Mouse (Mus musculus) lung, embryonic 14.5 days (tissue): ENCODE results near the gene Ank3. TPM values are rescaled to one million over a fixed set of nuclear protein-coding genes. Genes with fewer than 3 reads are reported as not detected.

Experiments
- ATAC-seq: fragments of 200-750 bp; cut with Nextera tagmentation; 2 replicates; pipeline ENCODE4 v1.8.0; 2017; ENCODE audit warnings: mild to moderate bottlenecking, moderate TSS enrichment, moderate library complexity; ENCODE audit not compliant: insufficient read depth
- DNase-seq: peaks from one replicate; pipeline ENCODE4 v3.0.0-alpha.2; 2015
- H3K27ac ChIP-seq: fragments of 300-500 bp; sonication (generic); 2 replicates; pipeline ENCODE4 v1.5.1; 2014; ENCODE audit warnings: low read depth, mild to moderate bottlenecking, moderate library complexity
- H3K27me3 ChIP-seq: fragments of 300-500 bp; sonication (generic); 2 replicates; pipeline ENCODE4 v1.6.1; 2014; ENCODE audit warnings: low read length, control low read depth; ENCODE audit not compliant: insufficient read depth
- H3K36me3 ChIP-seq: fragments of 300-500 bp; sonication (generic); 2 replicates; pipeline ENCODE4 v1.6.1; 2014; ENCODE audit warnings: control low read depth; ENCODE audit not compliant: insufficient read depth
- H3K4me1 ChIP-seq: fragments of 300-500 bp; sonication (generic); 2 replicates; pipeline ENCODE4 v1.6.1; 2014; ENCODE audit warnings: antibody characterized with exemption, control low read depth; ENCODE audit not compliant: insufficient read depth
- H3K4me2 ChIP-seq: fragments of 300-500 bp; sonication (generic); 2 replicates; pipeline ENCODE4 v1.6.1; 2014; ENCODE audit warnings: mild to moderate bottlenecking
- H3K4me3 ChIP-seq: fragments of 300-500 bp; sonication (generic); 2 replicates; pipeline ENCODE4 v1.5.1; 2014; ENCODE audit warnings: low read depth, low read length
- H3K9ac ChIP-seq: fragments of 300-500 bp; sonication (generic); 2 replicates; pipeline ENCODE4 v1.6.1; 2014
- H3K9me3 ChIP-seq: fragments of 300-500 bp; sonication (generic); 2 replicates; pipeline ENCODE4 v1.6.1; 2016; ENCODE audit warnings: low read depth, low read length, control low read depth
- CTCF ChIP-seq: IDR thresholded peaks from 2 replicates; pipeline ENCODE4 v1.5.1; 2016; ENCODE audit warnings: antibody characterized with exemption, low read depth
- WGBS: fragments of 180-500 bp; shearing (Covaris S2); extraction: QIAGEN DNeasy Blood & Tissue Kit; methylation state at CpG from one replicate; pipeline ENCODE4 v1.1.7; 2014; 5-methylcytosine and 5-hydroxymethylcytosine counted together
- polyA plus RNA-seq: library from polyadenylated mRNA; unstranded; fragments of >200 nt; fragmentation: Nextera tagmentation; extraction: Ambion mirVana; gene quantifications from 2 replicates; pipeline ENCODE4 v1.2.1, GENCODE M21; 2014

The Ank3 gene
- polyA plus RNA-seq, 1 experiment from 2014 or later: 16.2 TPM

DNA sequence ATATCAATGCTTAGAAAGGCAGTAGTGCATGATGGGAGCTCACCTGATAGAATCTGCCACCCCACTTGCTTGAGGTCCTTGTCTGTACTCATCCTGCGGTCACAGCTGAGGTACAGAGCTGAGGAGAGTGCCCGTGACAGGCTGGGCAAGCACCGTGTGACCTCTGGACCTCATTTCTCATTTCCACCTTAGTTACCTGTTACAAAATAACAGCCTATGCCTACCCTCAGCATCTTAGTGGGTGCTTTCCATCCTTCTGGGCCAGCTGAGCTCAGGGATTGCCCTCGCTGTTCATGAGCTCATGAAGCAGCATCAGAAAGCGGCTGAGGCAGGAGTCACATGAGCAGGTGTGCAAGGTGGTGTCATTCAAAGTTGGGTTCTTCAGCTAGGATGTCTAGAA, 523.5 kb downstream of the Ank3 start:
- no peak for TF ChIP-seq CTCF
- WGBS: 72% methylated on average over 5 of the region's 5 CpGs
- H3K4me2 ChIP-seq: no peak overlapping the region
- H3K36me3 ChIP-seq: no peaks in the 10 kb centered on the region
- no peak for DNase-seq
- ATAC-seq: no peak
- no peak overlapping the region for H3K9ac ChIP-seq
- no peak overlapping the region for H3K4me3 ChIP-seq
- H3K27me3 ChIP-seq: 0 out of 2 replicates have a peak, but pooled peaks cover 3% of the 10 kb centered on the region
- no peaks in the 10 kb centered on the region for H3K9me3 ChIP-seq
- H3K4me1 ChIP-seq: peaks cover 7% of the 10 kb centered on the region
- no peak overlapping the region for H3K27ac ChIP-seq

DNA sequence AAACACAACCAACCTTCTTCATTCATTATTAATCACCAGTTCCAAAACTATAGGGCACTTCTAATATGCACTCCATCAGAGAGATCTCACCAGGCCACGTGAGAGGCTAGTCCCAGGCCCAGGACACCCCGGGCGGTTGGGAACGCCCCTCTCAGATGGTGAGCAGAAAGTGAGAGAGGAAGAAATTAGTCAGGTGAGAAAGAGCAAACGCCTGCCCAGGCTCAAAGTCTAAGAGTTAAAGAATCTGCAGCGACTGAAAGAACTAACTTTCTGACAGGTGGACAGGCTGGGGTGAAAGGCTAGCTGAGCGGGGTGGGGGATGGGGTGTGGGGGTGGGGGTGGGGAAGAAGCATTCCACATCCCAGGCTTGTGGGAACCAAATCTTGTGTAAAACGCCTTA, 525.2 kb downstream of the Ank3 start:
- 8% methylated on average over 8 of the region's 8 CpGs for WGBS
- H3K36me3 ChIP-seq: no peaks in the 10 kb centered on the region
- no peak overlapping the region for H3K4me3 ChIP-seq

DNA sequence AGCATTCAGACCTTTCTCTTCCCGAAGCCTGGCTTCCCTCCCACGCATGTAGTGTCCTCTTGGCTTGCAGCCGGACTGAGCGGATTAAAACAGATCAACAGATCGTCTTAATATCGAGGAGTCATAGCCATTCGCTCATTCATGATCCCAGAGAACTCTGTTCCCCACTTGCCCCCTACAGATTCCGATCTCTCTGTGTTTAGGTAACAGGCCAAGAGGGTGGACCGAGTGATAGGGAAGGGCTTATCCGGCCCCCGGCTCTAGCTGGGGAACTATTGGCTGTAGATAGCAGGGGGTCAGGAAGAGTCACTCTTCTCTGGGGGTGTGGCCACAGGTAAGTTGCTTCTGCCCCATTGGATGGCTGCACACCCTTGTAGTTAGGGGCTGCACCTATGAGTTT, 525.7 kb downstream of the Ank3 start:
- TF ChIP-seq CTCF: no peak
- peak overlapping the region; percentile 27 for H3K4me3 ChIP-seq
- H3K9me3 ChIP-seq: no peaks in the 10 kb centered on the region
- ATAC-seq (peak; percentile 68), DNase-seq (peak; percentile 31)
- 5% methylated on average over 11 of the region's 11 CpGs for WGBS
- H3K36me3 ChIP-seq: no peaks in the 10 kb centered on the region
- no peak overlapping the region for H3K9ac ChIP-seq
- no peak overlapping the region for H3K27ac ChIP-seq
- peaks cover 7% of the 10 kb centered on the region for H3K4me1 ChIP-seq
- H3K4me2 ChIP-seq: peak overlapping the region; percentile 62
- 0 out of 2 replicates have a peak, but pooled peaks cover 3% of the 10 kb centered on the region for H3K27me3 ChIP-seq

More for the DNA sequence above, 525.2 kb downstream of the Ank3 start:
- no peak overlapping the region for H3K9ac ChIP-seq
- H3K4me2 ChIP-seq: peak overlapping the region; percentile 62; the same call in 1 of the 2 replicates
- peaks cover 7% of the 10 kb centered on the region for H3K4me1 ChIP-seq
- H3K27me3 ChIP-seq: 0 out of 2 replicates have a peak, but pooled peaks cover 3% of the 10 kb centered on the region
- ATAC-seq: no peak
- TF ChIP-seq CTCF: no peak
- no peak overlapping the region for H3K27ac ChIP-seq
- DNase-seq: no peak
- no peaks in the 10 kb centered on the region for H3K9me3 ChIP-seq

DNA sequence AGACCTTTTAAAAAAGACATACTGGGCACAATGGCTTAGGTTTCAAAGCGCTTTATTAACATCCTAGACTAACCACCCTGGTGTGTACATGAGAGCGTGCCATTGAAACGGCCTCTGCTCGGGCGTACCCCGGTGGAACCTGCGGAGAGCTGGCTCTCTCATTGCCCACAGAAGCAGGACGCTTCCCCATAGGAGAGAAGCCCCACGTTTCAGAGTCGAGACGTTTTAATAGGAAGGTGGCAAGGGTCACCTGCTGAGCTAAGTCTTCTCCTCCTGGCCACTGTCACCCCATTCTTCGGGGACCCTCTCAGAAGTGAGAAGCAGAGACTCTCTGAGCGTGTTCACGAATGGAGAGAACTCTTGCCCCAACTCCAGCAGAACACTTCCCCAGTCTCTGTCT, 526.3 kb downstream of the Ank3 start:
- ATAC-seq: peak; percentile 23; the same call in 1 of the 2 replicates
- 3% methylated on average over 14 of the region's 14 CpGs for WGBS
- no peak for TF ChIP-seq CTCF
- 0 out of 2 replicates have a peak, but pooled peaks cover 3% of the 10 kb centered on the region for H3K27me3 ChIP-seq
- H3K27ac ChIP-seq: peak overlapping the region; percentile 92
- peak overlapping the region; percentile 62 for H3K4me2 ChIP-seq
- DNase-seq: peak; percentile 11
- H3K4me1 ChIP-seq: peaks cover 7% of the 10 kb centered on the region
- H3K36me3 ChIP-seq: no peaks in the 10 kb centered on the region
- H3K4me3 ChIP-seq: peak overlapping the region; percentile 27
- no peaks in the 10 kb centered on the region for H3K9me3 ChIP-seq
- 0 out of 2 replicates have a peak overlapping the region, but pooled peaks have one; percentile 7 for H3K9ac ChIP-seq

DNA sequence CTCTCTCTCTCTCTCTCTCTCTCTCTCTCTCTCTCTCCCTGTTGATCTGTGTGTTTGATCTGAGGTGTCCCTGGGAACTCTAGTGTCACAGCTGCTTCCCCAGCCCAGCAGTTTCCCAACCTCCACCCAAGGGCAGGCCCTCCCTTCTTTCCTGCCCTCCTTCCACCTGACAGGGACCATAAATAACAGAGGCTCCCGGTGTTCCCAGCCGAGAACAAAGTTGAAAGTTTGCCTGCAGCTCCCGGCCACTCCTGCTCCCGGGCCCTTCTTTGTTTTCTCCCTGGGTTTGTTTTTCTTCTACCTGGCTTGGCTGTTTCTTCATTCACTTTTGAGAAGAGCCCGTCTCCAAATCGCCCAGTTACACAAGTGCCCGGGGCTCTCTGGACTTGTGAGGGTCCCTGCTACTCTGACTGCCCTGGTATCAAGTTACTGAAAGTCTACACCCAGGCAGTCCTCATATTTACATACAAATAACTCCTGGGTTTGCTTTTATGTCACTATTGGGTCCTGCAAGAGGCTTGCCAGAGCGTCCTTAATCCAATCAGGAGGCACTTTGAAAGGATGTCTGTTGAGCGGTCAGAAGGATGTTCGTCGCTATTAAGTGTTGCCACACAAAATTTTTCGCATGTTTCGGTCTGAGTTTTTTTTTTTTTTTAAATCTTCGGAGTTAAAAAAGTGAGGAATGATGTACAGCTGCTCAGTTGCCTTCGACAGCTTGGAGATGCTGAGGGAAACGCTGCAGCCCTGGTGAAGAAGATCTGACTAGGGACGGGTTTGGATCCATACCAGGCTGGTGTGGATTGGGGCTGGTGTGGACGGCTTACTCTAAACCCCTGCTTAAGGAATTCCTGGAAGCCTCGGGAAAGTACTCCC, 526.9 kb downstream of the Ank3 start:
- Histone ChIP-seq H3K36me3 (no peaks in the 10 kb centered on the region), H3K4me1 (peaks cover 7% of the 10 kb centered on the region), H3K4me3 (peak overlapping the region; percentile 27), H3K27me3 (0 out of 2 replicates have a peak, but pooled peaks cover 3% of the 10 kb centered on the region), H3K4me2 (peak overlapping the region; percentile 62), H3K27ac (peak overlapping the region; percentile 92), H3K9me3 (no peaks in the 10 kb centered on the region), H3K9ac (peak overlapping the region; percentile 27; the same call in 1 of the 2 replicates)
- WGBS: under 1% methylated on average over 19 of the region's 19 CpGs
- TF ChIP-seq CTCF: no peak
- ATAC-seq (peak; percentile 81), DNase-seq (peak; percentile 74)

DNA sequence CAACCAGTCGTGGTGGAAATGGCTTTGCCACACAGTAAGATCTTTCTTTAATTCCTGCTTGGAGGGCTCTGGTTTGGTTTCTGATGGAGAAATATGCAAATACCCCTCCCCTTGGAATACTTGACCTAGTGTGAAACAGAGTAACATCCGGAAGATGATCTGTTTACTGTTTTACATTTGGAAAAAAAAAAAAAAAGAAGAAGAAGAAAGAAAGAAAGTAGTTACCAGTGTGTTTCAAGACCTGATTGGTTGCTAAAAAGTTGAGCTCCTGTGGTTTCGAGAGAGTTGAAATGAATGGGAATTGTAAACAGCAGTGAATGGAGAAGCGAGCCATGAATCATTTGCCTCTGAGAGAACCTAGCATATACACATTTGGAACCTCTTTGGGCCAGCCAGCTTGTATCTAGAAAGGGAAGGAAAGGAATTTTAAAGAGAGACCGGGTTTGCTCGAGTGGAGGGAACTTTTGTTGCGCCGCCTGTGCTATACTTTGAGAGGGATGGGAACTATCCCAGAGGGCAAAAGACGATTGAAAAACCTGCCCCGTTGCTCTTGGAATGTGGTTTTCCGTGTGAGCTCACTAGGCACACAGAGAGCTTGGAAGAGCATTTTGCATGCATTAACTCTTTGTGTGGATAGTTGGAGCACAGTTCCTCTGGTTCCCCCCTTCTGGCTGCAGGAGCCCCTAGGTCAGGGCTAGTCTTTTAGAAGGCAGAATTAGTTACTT, 527.7 kb downstream of the Ank3 start:
- no peaks in the 10 kb centered on the region for H3K9me3 ChIP-seq
- ATAC-seq (no peak), DNase-seq (peak; percentile 77)
- no peaks in the 10 kb centered on the region for H3K36me3 ChIP-seq
- no peak for TF ChIP-seq CTCF
- peak overlapping the region; percentile 62 for H3K4me2 ChIP-seq
- H3K27me3 ChIP-seq: 0 out of 2 replicates have a peak, but pooled peaks cover 3% of the 10 kb centered on the region
- H3K4me3 ChIP-seq: peak overlapping the region; percentile 27
- H3K9ac ChIP-seq: peak overlapping the region; percentile 27
- peaks cover 7% of the 10 kb centered on the region for H3K4me1 ChIP-seq
- H3K27ac ChIP-seq: peak overlapping the region; percentile 92
- under 1% methylated on average over 11 of the region's 11 CpGs for WGBS
